Mouse (Mus musculus) left cerebral cortex, postnatal 4 days (tissue): ENCODE data around the gene Nnmt. TPM values are rescaled to one million over a fixed set of nuclear protein-coding genes. Genes with fewer than 3 reads are reported as not detected.
A peak's percentile ranks its signal among the peaks of the same experiment; 100 is the strongest.

Source experiments
- DNase-seq: peaks from one replicate; pipeline ENCODE4 v3.0.0-alpha.2; 2022
- intact Hi-C: fragments of 180-260 bp; cut with DNase I; formaldehyde crosslinking; loops from one replicate; pipeline ENCODE4 v1.15.1; 2025
- total RNA-seq, 2 experiments: library from RNA; stranded (reverse); gene quantifications; 2 replicates each; pipeline ENCODE4 v1.2.3; 2021

Nnmt gene
- 1 to 10 TPM; 7.2 to 8.2 TPM for total RNA-seq

DNA sequence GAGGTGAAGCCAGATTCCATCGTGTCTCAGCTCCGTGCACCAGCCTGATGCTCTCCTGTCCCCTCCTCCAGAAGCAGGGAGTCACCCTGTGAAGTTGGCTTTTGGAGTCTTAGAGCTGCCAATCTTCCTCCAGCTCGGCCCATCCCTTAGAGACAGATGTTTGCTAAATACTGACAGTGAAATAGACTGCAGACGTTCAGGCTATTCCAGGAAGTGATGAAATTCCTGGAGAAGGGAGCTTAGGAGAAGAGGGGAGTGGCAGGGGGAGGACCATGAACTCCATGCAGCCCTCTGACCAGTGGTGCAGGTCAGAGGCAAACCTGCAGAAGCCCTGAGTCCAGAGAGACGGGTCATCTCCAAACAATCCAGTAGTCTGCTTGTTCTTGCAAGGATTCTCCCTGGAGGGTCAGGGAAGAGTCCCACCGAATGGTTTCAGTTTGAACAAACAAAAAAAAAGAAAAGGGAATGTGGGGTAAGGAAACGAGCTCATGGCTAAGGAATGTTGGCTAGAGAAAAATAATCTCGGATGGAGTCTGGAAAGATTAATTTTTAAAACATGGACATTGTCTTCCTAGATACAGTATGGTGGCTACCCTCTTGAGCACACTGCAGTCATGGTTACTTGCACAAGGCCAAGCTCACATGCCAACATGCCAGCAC lies at the start of gene Nnmt:
Nnmt (minus strand) TSS at position 215 of the 660 bp plus-strand sequence.
- DNase-seq: no peak
- intact Hi-C loops: no loop called here

DNA sequence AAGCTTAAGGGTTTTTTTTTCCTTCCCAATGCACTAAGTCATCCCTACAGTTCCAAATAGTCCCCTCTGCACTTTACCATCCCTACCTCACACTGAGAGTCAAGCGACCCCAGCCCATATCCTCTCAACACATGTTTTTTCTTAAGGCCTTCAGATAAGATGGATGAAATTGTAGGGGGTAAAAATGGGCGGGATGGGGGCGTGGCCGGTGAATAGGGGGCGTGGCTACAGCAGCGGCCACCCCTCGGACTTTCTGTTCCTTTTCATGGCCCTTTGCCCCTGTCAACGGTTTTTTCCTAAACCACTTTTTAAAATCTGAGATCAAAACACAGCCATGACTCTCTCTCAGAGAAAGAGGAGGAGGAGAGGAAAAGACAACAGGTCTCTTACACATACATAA lies 49.8 kb upstream of the Nnmt start:
- intact Hi-C loops: no loop called here
- DNase-seq: no peak

DNA sequence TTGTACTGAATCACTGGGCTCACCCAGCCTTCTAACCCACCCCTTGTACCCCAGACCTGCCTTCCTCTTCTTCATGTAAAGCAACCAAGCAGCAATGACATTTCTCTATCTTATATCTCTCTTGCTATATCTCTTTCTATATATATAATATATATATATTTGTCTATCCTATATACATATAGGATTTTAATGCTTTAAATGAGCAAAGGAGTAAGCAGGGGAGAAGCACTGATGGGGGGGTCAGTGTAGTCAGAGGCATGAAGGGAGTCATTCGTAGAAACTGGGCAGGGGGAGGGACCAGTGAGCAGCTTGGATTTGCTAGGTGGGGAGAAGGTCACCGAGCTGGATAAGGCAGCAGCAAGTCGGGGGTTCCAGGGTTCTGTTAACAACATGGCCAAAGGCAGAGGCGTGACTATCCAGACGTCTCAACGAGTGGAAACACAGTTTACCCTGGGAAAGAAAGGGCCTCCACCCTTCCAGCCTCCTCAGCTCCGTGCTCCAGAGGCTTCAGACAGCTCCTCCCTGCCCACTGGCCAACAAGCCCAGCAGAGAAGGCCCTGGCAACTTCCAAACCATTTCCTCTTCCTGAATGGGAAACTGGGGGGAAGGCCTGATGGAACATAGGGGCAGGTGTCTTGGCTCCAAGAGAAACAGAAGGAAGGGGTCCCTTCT lies 48.6 kb upstream of the Nnmt start:
- DNase-seq: no peak
- intact Hi-C loops: no loop called here

DNA sequence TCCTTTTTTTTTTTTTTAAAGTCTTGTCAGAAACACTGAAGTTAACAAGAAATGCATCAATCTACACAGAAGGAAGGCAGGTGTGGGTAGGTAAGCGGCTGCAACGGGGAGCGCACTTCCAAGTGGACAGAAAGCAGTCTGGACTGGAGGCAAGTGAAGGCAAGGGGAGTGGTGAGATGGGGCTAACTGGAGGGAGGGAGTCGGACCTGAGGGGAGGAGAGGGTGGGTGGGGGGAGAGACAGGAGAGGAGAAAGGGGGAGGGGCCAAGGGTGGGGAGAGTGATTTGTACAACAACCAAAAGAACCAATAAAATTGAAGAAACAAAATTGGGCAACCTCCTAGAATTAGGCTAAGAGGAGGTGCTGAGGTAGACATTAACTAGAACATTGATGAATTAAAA lies 47.1 kb upstream of the Nnmt start:
- no peak for DNase-seq
- intact Hi-C loops: no loop called here

DNA sequence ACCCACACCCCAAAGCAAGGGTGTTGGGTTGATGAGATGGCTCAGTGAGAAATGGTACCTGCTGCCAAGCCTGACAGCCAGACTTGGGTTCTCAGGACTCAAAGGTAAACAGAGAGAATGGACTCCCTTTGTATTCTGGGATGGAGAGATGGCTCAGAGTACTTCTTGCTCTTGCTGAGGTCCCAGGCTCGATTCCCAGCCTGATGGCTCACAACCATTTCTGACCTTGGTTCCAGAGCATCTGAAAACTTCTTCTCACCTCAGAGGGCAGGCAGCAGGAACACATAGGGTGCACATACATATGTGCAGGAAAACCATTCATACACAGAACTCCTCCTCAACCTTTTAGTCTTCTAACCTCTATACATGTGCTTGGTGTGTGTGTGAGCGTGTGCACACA lies 45.9 kb upstream of the Nnmt start:
- intact Hi-C loops: no loop called here
- no peak for DNase-seq

DNA sequence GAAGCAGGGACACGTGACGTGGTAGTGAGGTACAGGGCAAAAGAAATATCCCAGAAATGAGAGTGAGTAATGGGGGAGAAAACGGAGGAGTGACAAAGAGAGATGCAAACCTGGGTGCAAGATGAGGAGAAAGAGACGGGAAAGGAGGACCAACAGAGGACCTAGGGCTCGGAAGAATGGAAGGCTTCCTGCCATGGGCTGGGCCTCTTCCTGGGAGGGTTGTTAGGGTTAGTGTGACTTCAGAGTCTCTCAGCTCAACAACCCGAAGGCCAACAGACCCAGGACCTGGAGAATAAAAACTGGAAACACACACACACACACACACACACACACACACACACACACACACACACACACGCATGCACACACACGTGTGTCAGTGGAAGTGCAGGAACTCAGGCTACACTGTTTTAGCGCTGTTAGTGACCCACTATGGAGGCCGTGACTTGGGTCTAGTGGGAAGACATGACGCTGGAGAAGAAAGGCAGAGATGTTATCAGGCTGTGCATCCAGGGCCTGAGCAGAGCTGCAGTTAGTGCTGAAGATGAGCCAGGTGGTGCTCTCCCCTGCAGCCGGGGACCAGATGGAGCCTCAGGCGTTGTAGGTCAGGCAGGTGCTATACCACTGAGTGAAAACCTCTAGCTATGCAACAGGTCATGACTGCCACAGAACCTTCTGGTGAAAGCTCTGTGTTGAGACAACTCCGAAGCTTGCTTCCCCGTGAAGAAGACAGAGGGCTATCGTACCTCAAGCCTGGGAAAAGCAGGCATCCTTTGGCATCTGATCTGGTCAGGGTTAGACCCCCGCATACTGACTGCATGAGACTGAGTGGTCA lies 45.1 kb upstream of the Nnmt start:
- intact Hi-C loops: loop anchor here (2.0 to 5.0 kb wide), 3 partner anchors 245 to 402 kb away; no protein-coding TSS in a partner anchor
- DNase-seq: no peak

DNA sequence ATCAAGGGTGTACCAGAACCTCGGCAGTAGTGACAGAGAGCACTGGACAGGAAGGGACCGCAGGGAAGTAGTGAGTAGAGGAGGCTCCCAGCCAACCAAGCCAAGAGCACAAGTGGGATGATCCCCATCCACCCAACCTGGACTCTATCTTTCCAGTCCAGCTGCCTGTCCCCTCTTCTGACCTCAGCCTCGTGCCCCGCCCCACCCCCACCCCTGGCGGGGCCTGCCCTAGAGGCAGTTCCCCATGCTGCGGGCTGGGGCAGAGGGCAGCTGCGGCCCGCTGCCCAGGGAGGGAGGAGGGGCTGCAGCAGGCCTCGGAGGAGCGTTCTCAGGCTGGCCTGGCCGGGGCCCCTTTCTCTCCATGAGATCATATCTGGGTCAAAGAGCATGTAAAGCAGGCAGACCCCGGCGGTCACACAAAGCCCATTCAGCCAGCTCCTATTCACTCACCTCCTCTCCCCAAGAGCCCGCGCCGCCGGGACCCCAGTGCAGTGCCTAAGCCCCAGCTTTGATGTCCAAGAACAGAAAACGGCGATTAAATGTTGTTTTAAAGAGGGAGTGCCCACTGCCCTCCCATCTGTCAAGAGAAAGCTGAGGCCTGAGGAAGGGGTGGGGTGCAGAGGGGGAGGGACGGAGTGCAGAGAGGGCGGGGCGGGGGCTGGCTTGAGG lies 44.3 kb upstream of the Nnmt start:
- intact Hi-C loops: loop anchor here (2.0 to 5.0 kb wide), 3 partner anchors 246 to 403 kb away; no protein-coding TSS in a partner anchor
- peak; percentile 32 for DNase-seq

DNA sequence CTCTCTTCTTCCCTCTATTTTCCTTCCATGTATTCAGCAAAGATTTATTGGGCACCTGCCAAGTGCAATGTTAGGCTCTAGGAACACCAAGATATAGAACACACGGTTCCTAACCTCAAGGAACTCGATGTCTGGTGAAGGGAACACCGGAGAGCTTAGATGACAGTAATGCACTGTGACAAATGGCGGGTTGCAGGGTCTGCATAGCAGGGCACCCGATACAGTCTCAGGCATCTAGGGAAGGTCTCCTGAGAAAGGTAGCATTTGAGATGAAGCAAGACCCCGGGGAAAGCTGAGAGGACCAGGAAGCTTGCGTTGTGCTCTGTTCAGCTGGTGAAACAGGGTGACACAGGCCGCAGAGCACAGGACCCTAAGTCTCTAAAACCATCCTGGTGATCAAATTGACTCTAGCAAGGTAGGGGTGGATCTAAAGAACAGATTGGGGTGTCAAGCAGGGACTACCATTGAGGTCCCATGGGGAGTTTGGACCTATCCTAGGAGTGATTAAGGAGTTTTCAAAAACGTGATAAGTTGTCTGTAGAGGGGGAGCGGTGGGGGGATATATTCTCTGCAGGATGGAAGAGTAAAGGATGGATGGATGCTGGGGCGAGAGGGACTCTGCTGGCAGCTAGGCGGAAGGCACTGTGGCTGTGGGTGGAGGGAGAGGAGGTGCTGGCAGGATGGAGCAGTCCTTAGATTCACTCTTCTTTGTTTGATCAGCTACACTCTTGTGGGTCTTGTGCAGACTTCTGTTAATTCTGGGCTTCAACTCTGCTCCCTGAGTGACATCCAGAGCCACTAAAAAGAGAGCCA lies 43.5 kb upstream of the Nnmt start:
- intact Hi-C loops: loop anchor here (2.0 to 5.0 kb wide), 3 partner anchors 246 to 404 kb away; no protein-coding TSS in a partner anchor
- DNase-seq: no peak

DNA sequence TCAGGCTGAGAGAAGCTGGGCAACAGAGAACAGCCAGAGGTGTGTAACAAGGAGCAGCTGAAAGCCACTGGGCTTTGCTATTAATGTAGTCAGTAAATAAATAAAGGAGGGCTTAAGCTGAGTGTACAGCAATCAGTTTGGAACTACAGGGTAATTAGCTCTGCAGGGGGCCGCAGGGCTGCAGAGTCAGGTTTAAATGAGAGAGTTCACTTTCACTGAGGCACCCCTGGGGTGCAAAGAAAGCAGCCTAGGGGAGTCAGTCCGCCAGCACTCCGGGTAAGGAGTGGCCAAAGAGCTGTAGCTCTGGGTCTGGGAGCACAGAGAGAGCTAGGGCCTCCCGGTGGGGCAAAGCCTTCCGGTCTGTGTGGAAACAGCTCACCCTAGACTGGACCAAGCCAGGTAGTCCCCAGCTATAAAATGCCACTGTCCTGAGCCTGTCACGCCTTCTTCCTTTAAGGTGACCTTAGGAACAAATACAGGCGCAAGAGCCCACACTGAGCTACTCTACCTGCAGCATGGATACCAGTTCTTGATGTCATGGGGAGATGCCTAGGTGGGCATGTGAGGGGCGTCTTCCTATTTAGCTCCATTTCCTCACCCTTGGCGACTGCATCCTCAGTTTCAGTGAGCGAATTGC lies 42.8 kb upstream of the Nnmt start:
- intact Hi-C loops: loop anchor here (2.0 to 5.0 kb wide), 3 partner anchors 247 to 405 kb away; no protein-coding TSS in a partner anchor

DNA sequence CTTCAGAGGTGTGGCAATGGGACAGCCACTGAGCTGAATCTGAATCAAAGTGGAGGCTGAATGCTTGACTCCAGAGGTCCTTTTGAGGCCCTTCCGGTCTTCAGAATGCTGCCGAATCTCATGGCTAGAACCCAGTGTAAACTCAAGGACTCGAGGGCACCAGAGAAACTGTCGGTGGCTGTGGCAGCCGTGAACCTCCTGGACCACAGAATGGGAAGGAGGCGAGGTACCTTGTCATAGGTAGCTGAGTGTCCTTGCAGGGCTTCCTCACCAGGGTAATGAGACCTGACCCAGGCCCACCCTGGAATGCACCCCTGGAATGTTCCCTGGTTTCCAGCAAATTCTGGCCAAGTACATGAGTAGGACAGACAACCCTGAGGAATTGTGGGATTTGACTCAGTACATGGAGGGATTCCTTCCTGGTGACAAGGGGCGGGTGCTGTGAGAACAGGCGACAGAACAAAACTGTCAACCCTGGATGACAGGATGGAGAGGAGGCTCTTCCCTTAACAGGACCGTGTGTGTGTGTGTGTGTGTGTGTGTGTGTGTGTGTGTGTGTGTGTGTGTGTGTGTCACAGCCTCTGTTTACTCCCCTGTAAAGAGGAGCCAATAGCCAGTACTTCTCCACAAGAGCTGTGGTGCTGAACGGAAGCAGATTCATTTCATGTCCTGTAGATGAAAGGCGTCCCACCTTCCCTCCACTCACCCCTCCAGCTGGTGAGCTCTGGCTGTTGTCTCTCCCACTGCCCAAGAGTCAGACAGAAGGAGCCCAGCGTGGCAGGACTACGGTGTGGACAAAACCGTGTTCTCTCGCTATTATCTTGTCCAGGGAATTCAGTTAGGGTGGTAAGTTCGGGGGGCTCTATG lies 42.1 kb upstream of the Nnmt start:
- intact Hi-C loops: loop anchor here (1.0 to 5.0 kb wide), 3 partner anchors 213 to 405 kb away; no protein-coding TSS in a partner anchor
- DNase-seq: no peak

More for the DNA sequence above, 42.8 kb upstream of the Nnmt start:
- DNase-seq: no peak

DNA sequence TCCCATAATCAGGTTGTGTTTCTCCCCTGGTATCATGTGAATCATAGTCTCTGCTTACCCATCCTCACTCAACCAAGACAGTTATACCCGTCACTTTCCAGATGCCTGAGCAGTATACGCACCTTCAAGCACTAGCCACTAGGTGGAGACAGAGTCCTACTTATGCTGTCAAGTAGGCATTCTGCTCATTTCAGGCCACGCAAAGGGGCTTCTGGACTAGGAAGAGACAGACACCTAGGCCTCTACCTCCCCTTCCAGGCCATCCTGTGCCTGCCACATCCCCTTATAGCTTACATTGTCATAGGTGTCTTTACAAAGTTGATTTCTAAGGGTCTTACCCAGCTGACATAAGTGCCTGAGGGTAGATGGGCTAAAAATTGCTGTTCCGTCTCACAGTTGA lies 41.3 kb upstream of the Nnmt start:
- DNase-seq: peak; percentile 74
- intact Hi-C loops: loop anchor here (1.0 to 5.0 kb wide), 3 partner anchors 214 to 406 kb away; no protein-coding TSS in a partner anchor

DNA sequence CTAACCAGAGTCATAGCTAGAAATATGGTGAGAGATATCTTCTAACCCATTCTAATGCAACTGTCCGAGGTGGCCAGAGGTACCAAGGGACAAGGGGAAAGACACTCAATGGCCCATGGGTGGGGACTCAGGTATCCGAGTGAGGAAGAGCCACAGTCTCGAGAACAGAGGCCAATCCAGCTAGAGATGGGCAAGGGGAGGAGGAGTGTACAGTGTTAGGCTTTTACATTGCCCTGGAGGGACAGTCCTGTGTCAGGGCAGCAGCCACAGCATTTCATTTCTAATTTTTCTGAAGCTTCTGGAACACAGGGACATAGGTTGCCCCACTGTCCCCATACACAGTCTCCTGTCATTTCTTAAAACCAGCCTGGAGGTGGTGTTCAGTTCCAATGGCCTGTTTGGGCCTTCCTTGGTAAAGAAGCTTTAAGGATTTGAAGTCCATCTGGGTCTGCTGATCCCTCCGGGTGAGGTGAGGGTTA lies 40.7 kb upstream of the Nnmt start:
- DNase-seq: no peak
- intact Hi-C loops: loop anchor here (1.0 to 5.0 kb wide), 3 partner anchors 215 to 407 kb away; no protein-coding TSS in a partner anchor

DNA sequence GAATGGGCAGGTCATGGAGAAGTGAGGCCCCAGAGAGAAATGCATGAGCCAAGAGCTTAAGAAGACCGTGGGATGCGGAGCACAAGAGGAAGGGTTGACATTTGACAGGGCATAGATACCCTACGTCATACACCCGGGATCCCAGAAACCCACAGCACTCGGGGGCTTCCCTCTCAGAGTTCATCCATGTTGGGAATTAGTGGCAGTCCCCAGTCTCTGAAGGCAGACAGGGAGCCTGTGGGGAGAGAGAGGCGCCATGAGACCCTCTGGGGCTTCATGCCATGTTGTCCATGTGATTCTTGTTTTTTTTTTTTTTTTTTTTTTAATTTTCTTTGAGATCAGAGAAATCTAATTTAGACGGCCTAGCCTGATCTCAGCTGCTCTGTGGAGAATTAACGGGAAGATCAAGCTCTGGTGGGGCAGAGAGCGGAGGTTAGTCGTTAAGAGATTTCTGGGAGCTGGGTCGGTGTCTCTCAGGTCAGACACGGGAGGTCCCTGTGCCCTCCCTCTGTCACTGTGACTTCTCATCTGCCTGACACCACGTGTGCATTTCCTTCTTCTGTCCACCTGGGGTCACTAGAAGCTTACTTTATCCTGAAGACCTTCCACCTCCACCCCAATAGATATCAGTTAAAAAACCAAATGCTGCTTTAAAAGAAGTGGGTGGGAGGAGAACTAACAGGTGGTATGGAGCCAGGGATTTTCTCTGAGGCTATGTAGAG lies 40.1 kb upstream of the Nnmt start:
- intact Hi-C loops: loop anchor here (5.0 kb wide), 2 partner anchors 327 to 407 kb away; no protein-coding TSS in a partner anchor
- DNase-seq: peak; percentile 30

DNA sequence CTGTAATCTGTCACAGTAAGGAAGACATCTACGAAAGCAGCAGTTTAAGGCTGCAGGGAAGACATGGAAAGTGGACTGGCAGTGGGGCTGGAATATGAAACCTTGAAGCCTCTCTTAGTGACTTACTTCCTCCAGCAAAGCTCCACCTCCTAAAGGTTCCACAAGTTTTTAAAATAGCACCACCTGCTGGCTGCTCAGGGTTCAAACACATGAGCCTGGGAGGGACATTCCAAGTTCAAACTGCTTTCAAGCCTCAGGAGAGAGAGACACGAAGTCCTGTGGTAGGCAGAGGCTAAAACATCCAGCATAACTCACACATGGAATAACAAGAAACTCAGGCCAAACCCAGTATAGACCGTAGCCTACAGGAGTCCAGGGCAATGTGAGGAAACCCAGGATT lies 39.4 kb upstream of the Nnmt start:
- no peak for DNase-seq
- intact Hi-C loops: no loop called here

DNA sequence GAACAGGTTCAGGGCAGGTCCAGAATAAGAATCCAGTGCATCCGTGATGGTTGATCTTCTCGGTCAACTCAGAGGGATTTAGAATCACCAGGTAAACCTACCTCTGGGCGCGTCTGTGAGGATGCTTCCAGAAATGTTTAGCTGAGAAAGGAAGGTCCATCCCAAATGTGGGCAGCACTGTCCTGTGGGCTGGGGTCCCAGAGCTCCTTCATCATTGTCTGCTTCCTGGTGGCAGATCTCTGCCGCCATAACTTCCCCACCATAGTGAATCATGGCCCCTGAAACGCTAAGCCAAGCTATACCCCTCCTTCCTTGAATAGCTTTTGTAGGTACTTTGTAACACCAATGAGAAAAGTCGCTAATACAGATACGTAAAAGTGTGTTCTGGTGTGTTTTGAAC lies 36.7 kb upstream of the Nnmt start:
- intact Hi-C loops: no loop called here
- DNase-seq: no peak

DNA sequence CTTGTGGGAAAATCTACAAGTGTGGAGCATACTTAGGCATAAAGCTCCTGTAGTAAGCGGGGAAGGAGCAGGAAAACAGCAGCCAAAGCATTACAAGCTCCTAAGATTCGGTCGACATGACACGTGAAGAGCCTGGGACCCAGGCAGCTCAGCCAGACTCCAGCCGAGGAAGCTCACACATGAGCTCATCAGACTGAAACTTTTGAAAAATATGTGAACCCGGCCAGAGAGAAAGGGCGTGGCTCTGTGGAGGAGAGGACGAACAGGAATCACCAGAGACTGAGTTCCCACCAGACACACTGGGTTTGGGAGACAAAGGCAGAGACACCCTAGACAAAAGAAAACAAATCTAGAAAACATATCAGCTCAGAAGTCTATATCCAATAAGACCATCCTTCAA lies 35.9 kb upstream of the Nnmt start:
- intact Hi-C loops: no loop called here
- DNase-seq: no peak

DNA sequence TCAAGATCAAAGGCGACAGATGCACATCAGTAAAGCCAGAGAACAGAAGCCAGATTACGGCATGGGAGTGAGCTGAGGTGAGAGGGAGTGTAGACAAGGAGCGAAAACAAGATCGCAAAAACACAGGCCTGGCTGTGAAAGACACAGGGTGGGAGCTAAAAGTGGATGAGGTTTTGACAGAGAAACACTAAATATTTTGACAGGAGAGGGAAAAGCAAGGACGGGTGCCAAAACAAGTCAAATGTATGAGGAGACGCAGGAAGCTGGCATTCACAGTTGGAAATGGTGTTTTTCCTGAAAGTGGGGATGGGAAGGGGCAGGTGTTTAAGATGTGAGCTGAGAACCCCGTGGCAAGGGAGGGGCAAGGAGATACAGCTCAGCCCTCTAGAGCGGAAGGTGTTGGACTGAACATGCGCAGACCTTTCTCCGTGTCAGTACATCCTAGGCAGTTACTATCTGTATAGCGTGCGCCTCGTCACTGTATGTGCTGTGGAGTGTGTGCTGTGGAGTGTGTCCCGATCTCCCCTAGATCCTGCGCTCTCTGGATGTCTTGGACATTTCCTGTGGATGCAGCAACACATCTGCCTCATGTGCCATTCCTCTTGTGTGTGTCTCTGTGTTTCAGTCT lies 33.3 kb upstream of the Nnmt start:
- no peak for DNase-seq
- intact Hi-C loops: no loop called here
